Mouse (Mus musculus): ENCODE results near the gene Anapc15. TPM values are rescaled to one million over a fixed set of nuclear protein-coding genes. Genes with fewer than 3 reads are reported as not detected.
A peak's percentile ranks its signal among the peaks of the same experiment; 100 is the strongest.

The Anapc15 gene
- 75.1 and 78.9 TPM in 2 replicates for polyA plus RNA-seq (2015; fragmentation: Nextera tagmentation; extraction: Ambion mirVana)

DNA sequence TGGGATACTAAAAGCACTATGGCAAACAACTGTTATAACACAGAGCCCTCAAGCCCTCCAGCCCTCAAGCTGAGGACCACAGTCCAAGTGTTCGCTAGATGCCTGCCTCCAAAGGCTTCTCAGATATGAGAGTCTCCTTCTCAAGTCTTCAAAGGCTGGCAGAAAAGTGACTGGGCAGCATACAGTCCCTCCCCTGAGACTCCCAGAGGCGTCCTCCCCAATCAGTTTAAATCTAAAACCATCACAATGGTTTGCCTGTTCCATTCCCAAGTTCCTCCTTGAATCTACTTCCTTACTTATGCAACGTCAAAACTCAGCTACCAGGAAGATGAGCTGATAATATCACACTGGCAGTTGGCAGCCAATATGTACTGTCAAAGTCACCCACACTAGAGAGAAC is at the start of gene Anapc15:
Gene Anapc15, plus strand, starts transcription at position 301 of the 400 bp plus-strand sequence.
- peaks cover 6% of the 10 kb centered on the region for H3K4me1 ChIP-seq
- no peak for ATAC-seq (replicated peaks; ENCODE audit: low FRiP score)
- H3K9ac ChIP-seq = no peak within 1 kb of the TSS
- H3K36me3 ChIP-seq = no peaks in the 10 kb centered on the region
- H3K4me2 ChIP-seq = no peak within 1 kb of the TSS
- no peak within 1 kb of the TSS for H3K27ac ChIP-seq
- WGBS = 80% methylated on average over 3 of the region's 3 CpGs
- H3K27me3 ChIP-seq = no peaks in the 10 kb centered on the region
- no peaks in the 10 kb centered on the region for H3K9me3 ChIP-seq (replicated peaks)
- H3K4me3 ChIP-seq (replicated peaks) = no peak within 1 kb of the TSS

DNA sequence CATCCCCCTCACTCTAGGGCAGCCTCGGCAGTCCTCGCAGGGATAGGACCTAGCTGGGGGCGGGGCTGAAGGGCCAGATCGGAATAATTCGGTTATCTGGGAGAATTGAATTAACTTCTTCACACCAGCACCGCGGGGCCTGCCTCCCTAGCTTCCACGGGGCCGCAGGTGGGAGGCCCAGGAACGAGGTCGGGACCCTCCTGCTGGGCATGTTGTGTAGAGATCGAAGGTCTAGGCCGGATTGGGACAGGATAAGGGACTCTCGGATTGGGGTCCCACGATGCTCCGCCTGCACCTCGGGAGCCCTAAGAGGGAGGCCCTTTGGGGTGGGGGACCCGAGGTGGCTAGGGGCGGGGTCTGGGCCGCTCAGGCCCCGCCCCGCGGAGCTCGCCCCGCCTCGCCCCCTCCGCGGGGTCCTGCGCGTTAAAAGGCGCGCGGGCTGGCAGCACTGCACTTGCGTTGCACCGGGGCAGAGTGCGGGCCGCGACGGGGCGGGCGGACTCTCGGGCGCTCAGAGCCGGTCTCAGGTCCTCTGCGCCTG is 45.6 kb upstream of the Anapc15 start, which contains the start of gene Phox2a:
Gene Phox2a, plus strand, starts transcription at position 453 of the 541 bp plus-strand sequence.
- H3K4me1 ChIP-seq = peaks cover 38% of the 10 kb centered on the region
- H3K27ac ChIP-seq = no peak within 1 kb of the TSS
- 0 out of 2 replicates have a peak within 1 kb of the TSS, but pooled peaks have one; percentile 14 for H3K9ac ChIP-seq
- no peaks in the 10 kb centered on the region for H3K9me3 ChIP-seq (replicated peaks)
- peak within 1 kb of the TSS; percentile 43 for H3K4me3 ChIP-seq (replicated peaks)
- 0 out of 2 replicates have a peak, but pooled peaks cover 2% of the 10 kb centered on the region for H3K36me3 ChIP-seq
- H3K27me3 ChIP-seq = peaks cover 70% of the 10 kb centered on the region
- peak within 1 kb of the TSS; percentile 62 for H3K4me2 ChIP-seq
- no peak for ATAC-seq (replicated peaks; ENCODE audit: low FRiP score)
- under 1% methylated on average over 45 of the region's 45 CpGs for WGBS

DNA sequence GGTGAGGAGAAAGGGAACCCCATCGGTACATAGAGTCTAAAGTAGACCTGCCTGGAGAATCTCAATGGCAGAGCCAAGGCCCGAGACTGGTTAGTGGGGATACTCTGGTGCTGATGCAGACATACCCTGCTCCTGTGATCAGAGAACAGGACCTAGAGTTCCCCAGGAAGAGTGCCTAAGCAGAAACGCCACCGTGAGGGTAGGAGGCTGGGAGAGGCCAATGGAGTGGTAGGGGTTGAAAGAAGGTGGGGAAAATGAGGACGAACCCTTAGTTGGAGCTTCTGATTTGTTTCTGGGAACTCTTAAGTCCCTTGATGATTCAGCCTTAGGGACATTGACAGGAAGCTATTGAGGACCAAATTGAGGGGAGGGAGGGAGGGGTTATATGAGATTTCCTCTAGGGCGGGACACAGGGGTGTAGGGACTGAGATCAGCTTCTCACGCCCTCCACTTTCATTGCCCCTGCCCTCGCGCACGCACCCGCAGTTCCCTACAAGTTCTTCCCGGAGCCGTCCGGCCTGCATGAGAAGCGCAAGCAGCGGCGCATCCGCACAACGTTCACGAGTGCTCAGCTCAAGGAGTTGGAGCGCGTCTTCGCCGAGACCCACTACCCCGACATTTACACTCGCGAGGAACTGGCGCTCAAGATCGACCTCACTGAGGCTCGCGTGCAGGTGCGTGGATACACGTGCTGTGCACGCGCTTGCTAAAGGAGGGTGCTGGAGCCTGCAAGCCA is 43.1 kb upstream of the Anapc15 start:
- Histone ChIP-seq H3K4me1 (peaks cover 51% of the 10 kb centered on the region), H3K4me3 (replicated peaks) (peak overlapping the region; percentile 48), H3K4me2 (peak overlapping the region; percentile 93), H3K9ac (no peak overlapping the region), H3K36me3 (peaks cover 26% of the 10 kb centered on the region), H3K27ac (no peak overlapping the region), H3K9me3 (replicated peaks) (no peaks in the 10 kb centered on the region), H3K27me3 (peaks cover 78% of the 10 kb centered on the region)
- ATAC-seq (replicated peaks; ENCODE audit: low FRiP score) = no peak
- 3% methylated on average over 35 of the region's 35 CpGs for WGBS

DNA sequence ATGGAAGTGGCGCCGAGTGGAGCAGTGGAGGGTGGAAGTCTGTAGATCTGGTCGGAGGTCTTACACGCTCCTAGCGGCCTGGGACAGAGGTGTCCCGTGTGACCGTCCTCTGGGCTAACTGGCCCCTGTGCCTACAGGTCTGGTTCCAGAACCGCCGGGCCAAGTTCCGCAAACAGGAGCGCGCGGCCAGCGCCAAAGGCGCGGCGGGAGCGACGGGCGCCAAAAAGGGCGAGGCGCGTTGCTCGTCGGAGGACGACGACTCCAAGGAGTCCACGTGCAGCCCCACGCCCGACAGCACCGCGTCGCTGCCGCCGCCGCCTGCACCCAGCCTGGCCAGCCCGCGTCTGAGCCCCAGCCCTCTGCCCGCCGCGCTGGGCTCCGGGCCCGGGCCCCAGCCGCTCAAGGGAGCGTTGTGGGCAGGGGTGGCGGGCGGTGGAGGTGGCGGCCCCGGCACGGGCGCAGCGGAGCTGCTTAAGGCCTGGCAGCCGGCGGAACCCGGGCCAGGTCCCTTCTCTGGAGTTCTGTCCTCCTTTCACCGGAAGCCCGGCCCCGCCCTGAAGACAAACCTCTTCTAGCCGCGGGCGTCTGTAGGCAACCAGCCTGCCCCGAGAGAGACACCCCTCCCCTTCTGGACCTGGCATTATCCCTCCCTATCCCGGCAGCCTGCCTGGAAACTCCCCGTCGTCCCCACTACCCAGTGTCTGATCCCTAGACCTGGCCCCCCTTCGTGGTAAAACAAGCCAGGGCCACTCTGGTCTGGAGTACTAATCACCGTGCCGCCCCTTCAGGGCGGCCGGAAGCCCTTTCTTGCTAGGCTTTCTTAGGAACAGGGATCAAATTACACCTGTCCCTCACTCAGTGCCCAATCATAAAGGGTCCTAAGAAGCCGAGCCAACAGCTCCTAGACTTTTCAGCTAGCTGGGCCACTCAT is 41.7 kb upstream of the Anapc15 start:
- Histone ChIP-seq H3K9me3 (replicated peaks) (no peaks in the 10 kb centered on the region), H3K4me2 (peak overlapping the region; percentile 93), H3K4me1 (peaks cover 51% of the 10 kb centered on the region), H3K27me3 (peaks cover 68% of the 10 kb centered on the region), H3K4me3 (replicated peaks) (peak overlapping the region; percentile 48), H3K9ac (peak overlapping the region; percentile 55), H3K27ac (peak overlapping the region; percentile 84), H3K36me3 (peaks cover 40% of the 10 kb centered on the region)
- peak; percentile 89 for ATAC-seq (replicated peaks; ENCODE audit: low FRiP score)
- WGBS = under 1% methylated on average over 70 of the region's 71 CpGs

DNA sequence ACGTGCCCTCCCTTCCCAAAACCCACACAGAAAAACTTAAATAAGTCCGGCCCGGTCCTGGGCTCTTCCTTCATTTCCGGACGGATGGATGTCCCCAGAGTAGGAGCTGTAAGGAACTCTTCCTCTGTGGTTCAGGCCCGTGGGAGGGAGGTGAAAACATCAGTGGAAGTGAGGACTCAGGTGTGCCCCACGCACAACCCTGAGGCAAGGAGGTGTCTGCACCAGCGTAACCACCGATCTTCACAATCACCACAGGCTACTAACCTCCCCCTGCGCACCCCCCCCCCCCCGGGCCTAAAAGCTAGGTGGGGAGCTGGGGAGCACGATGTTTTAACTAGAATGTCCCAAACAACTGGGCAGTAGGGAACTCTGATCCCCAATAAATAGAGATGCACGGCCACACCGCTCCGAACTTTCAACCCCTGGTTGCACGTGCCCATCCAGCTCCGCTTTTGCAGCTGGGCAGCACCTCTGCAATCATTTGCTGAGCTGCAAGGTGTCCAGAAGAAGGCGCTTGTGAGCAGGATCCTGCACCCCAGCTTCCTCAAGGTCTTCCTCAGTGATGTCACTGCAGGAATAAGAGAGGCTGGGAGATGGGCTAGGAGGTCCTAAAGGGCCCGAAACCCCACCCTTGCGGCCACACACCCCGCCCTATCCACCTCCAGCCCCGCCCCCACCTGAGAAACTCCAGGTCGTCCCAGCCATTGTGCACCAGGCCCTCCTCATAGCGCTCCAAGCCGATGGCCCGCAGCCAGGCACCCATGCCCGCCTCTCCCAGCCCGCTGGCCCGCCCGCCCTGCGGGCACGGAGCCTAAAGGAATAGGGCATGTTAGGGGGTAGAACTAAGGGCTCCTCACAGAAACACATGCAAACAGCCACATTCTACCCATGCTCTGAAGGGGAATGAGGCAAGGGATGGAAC is 40.4 kb upstream of the Anapc15 start:
- Histone ChIP-seq H3K27me3 (peaks cover 56% of the 10 kb centered on the region), H3K4me1 (peaks cover 46% of the 10 kb centered on the region), H3K9me3 (replicated peaks) (no peaks in the 10 kb centered on the region), H3K27ac (peak overlapping the region; percentile 84), H3K36me3 (peaks cover 52% of the 10 kb centered on the region), H3K4me3 (replicated peaks) (no peak overlapping the region; the same call in 1 of the 2 replicates), H3K4me2 (peak overlapping the region; percentile 93; the same call in 1 of the 2 replicates), H3K9ac (no peak overlapping the region)
- ATAC-seq (replicated peaks; ENCODE audit: low FRiP score) = peak; percentile 9; the same call in 1 of the 2 replicates
- WGBS = 33% methylated on average over 32 of the region's 32 CpGs

DNA sequence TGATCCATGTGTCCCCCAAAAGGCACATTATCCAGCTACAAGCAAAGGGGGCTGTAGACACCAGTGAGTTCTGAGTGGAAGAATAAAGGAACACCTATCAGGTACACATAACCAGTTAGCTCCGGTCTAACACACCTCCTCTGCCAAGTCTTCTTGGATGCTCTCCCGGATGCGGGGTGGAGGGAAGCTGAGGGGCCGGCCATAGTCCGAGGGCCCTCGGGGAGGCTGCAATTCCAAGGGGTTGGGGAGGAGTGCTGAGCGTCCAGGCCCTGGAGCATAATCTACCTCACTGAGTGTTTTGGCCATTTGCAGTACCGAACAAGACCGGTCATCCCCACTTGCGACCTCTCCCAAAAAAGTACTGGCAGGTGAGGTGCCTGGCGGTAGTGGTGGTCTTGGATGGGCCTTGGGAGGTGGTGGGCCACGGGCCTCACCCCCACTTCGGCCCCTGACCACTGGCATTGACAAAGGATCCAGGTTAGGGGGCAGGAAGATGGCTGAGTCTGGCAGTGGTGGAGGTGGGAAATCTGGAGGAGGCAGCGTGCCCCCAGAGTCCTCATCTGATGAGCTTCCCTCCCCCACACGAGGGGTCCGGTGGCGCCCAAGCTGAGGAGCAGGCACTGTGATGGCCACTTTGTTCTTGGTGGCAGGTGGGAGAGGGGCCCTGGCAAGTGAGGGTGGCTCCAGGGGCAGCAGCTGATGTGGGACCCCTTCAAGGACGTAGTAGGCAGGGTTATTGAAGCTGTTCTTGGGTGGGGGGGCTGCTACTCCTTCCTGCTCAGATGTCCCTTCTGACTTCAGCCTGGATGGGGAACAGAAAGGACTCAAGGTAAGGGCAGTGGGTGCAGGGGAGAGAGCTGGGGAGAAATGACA is 39.5 kb upstream of the Anapc15 start:
- Histone ChIP-seq H3K27ac (no peak overlapping the region), H3K9me3 (replicated peaks) (no peaks in the 10 kb centered on the region), H3K36me3 (peaks cover 61% of the 10 kb centered on the region), H3K4me1 (peaks cover 41% of the 10 kb centered on the region), H3K9ac (no peak overlapping the region), H3K4me3 (replicated peaks) (no peak overlapping the region), H3K27me3 (peaks cover 47% of the 10 kb centered on the region), H3K4me2 (no peak overlapping the region)
- WGBS = 75% methylated on average over 18 of the region's 18 CpGs
- ATAC-seq (replicated peaks; ENCODE audit: low FRiP score) = no peak

DNA sequence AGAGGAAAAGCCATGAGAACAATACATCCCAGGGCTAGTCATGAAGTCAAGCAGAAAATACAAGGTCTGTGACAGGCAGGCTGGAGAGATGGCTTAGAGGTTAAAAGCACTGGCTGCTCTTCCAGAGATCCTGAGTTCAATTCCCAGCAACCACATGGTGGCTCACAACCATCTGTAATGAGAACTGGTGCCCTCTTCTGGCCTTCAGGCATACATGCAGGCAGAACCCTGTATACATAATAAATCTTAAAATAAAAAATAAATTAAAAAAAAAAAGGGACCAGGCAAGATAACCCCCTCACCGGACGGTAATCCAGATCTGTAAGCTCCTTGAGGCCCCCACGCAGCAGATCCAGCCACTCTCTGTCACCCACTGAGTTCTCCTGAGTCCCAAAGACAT is 33.1 kb upstream of the Anapc15 start:
- H3K36me3 ChIP-seq = peaks cover 91% of the 10 kb centered on the region
- H3K27me3 ChIP-seq = no peaks in the 10 kb centered on the region
- no peak overlapping the region for H3K27ac ChIP-seq
- H3K9me3 ChIP-seq (replicated peaks) = no peaks in the 10 kb centered on the region
- H3K4me3 ChIP-seq (replicated peaks) = no peak overlapping the region
- H3K4me2 ChIP-seq = no peak overlapping the region
- no peak overlapping the region for H3K9ac ChIP-seq
- ATAC-seq (replicated peaks; ENCODE audit: low FRiP score) = no peak
- WGBS = 97% methylated on average over 3 of the region's 3 CpGs
- peaks cover 21% of the 10 kb centered on the region for H3K4me1 ChIP-seq

DNA sequence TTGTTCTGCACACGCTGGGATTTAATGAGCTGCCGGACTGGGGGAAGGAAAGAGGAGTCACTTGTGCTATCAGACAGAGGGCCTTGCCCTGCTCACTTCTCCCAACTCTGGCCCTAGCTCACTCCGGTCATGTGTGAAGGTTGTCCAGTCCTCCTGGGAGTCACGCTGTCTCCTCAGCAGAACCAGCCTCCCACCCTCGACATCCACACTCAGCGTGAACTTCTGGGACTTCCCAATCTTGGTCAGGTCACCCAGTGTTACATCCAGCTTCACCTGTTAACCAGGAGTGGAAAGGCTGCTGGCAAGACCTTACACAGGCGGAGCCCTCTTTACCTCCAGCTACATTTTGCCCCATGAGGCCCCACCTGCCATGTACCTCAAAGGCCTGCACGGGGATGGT is 32.1 kb upstream of the Anapc15 start:
- no peak for ATAC-seq (replicated peaks; ENCODE audit: low FRiP score)

DNA sequence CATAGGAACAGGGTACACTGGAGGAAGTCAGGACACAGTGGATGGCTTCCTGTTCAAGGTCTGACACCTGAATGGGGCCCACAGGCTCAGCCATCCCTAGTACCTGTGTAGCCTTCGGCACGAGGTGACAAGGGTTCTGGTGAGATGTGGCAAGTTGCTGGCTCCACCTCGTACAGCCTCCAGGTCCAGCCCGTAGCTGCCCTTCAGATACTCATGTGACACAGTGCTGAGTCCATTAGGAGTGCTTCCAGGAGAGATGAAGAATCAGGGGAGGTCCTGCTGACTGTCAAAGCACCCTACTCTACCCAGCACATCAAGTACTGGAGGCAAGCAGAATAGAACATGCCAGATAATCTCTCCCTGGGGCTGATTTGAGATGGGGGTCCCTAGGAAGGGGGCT is 31.1 kb upstream of the Anapc15 start:
- H3K4me3 ChIP-seq (replicated peaks) = no peak overlapping the region
- ATAC-seq (replicated peaks; ENCODE audit: low FRiP score) = no peak
- H3K27me3 ChIP-seq = no peaks in the 10 kb centered on the region
- no peaks in the 10 kb centered on the region for H3K9me3 ChIP-seq (replicated peaks)
- 94% methylated on average over 4 of the region's 4 CpGs for WGBS
- no peak overlapping the region for H3K27ac ChIP-seq
- H3K4me1 ChIP-seq = peaks cover 29% of the 10 kb centered on the region
- H3K4me2 ChIP-seq = no peak overlapping the region
- H3K36me3 ChIP-seq = peaks cover 71% of the 10 kb centered on the region
- no peak overlapping the region for H3K9ac ChIP-seq

More for the DNA sequence above, 32.1 kb upstream of the Anapc15 start:
- WGBS = 93% methylated on average over 8 of the region's 8 CpGs
- H3K4me3 ChIP-seq (replicated peaks) = no peak overlapping the region
- H3K36me3 ChIP-seq = peaks cover 81% of the 10 kb centered on the region
- no peaks in the 10 kb centered on the region for H3K9me3 ChIP-seq (replicated peaks)
- no peak overlapping the region for H3K4me2 ChIP-seq
- H3K4me1 ChIP-seq = peaks cover 29% of the 10 kb centered on the region
- H3K27me3 ChIP-seq = no peaks in the 10 kb centered on the region
- H3K9ac ChIP-seq = no peak overlapping the region
- H3K27ac ChIP-seq = no peak overlapping the region

DNA sequence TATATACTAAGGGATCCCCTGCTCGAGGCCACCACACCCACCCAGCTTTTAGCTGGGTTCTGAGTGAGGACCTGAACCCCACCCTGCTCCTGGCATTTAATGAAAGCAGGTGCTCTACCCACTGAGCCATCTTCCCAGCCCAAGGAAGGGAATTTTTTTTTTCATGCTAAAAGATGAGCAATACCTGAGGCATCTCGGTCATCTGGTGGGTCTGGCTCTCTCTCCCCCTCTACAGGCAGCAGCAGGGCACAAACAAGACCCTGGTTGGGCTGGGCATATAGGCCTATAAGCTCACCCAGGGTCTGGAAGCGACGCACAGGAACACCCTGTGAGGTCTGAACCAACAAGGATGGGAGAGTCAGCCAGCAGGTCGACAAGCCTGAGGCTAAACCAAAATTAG is 30.2 kb upstream of the Anapc15 start:
- no peak for ATAC-seq (replicated peaks; ENCODE audit: low FRiP score)
- H3K36me3 ChIP-seq = peaks cover 61% of the 10 kb centered on the region
- WGBS = 74% methylated on average over 5 of the region's 5 CpGs
- no peak overlapping the region for H3K4me2 ChIP-seq
- H3K27me3 ChIP-seq = no peaks in the 10 kb centered on the region
- no peak overlapping the region for H3K27ac ChIP-seq
- no peak overlapping the region for H3K9ac ChIP-seq
- no peaks in the 10 kb centered on the region for H3K9me3 ChIP-seq (replicated peaks)
- no peak overlapping the region for H3K4me3 ChIP-seq (replicated peaks)
- H3K4me1 ChIP-seq = peaks cover 31% of the 10 kb centered on the region
